Mouse (Mus musculus): ENCODE data around the gene Lmo3.

The Lmo3 gene

GRCm38 (mm10) chr6:138422671-138423321 is 159.0 kb downstream of the Lmo3 start:
- peak; percentile 52 for DNase-seq

- DNase-seq: peak; percentile 17
Measured at GRCm38 (mm10) chr6:138421931-138422531, 159.7 kb downstream of the Lmo3 start.

GRCm38 (mm10) chr6:138421191-138421613 is 160.6 kb downstream of the Lmo3 start:
- DNase-seq: peak; percentile 43

GRCm38 (mm10) chr6:138420536-138420891 is 161.3 kb downstream of the Lmo3 start:
- peak; percentile 67 for DNase-seq

- DNase-seq: peak; percentile 89
Measured at GRCm38 (mm10) chr6:138419871-138420535, 161.8 kb downstream of the Lmo3 start.

GRCm38 (mm10) chr6:138412075-138412474 is 169.7 kb downstream of the Lmo3 start:
- DNase-seq: no peak

- DNase-seq: no peak
Measured at GRCm38 (mm10) chr6:138402031-138402430, 179.7 kb downstream of the Lmo3 start.

- DNase-seq: no peak
Measured at GRCm38 (mm10) chr6:138398836-138399235, 182.9 kb downstream of the Lmo3 start.

- DNase-seq: no peak
Measured at GRCm38 (mm10) chr6:138391085-138391484, 190.7 kb downstream of the Lmo3 start.

- peak; percentile 34 for DNase-seq
Measured at GRCm38 (mm10) chr6:138388168-138388936, 193.4 kb downstream of the Lmo3 start.

- DNase-seq: no peak
Measured at GRCm38 (mm10) chr6:138383208-138383607, 198.6 kb downstream of the Lmo3 start.

- no peak for DNase-seq
Measured at GRCm38 (mm10) chr6:138371176-138371575, 210.6 kb downstream of the Lmo3 start.

GRCm38 (mm10) chr6:138364111-138364510 is 217.7 kb downstream of the Lmo3 start:
- DNase-seq: no peak

- no peak for DNase-seq
Measured at GRCm38 (mm10) chr6:138350587-138351345, 231.0 kb downstream of the Lmo3 start.

- DNase-seq: no peak
Measured at GRCm38 (mm10) chr6:138346558-138346957, 235.2 kb downstream of the Lmo3 start.

- DNase-seq: no peak
Measured at GRCm38 (mm10) chr6:138335858-138336257, 245.9 kb downstream of the Lmo3 start.

GRCm38 (mm10) chr6:138333991-138334390 is 247.8 kb downstream of the Lmo3 start:
- DNase-seq: peak; percentile 35

- DNase-seq: no peak
Measured at GRCm38 (mm10) chr6:138325744-138326400, 255.9 kb downstream of the Lmo3 start.

GRCm38 (mm10) chr6:138325145-138325544 is 256.6 kb downstream of the Lmo3 start:
- no peak for DNase-seq

GRCm38 (mm10) chr6:138323325-138323724 is 258.4 kb downstream of the Lmo3 start:
- no peak for DNase-seq

GRCm38 (mm10) chr6:138320190-138320737 is 261.5 kb downstream of the Lmo3 start:
- DNase-seq: no peak

Measured in retina, postnatal 1 day (tissue).